Mouse (Mus musculus) intestine, embryonic 14.5 days (tissue): ENCODE data around the gene Gtf3c5. TPM values are rescaled to one million over a fixed set of nuclear protein-coding genes. Genes with fewer than 3 reads are reported as not detected.

ENCODE experiments used
- ATAC-seq: fragments of 200-750 bp; cut with Nextera tagmentation; replicated peaks from 2 replicates; pipeline ENCODE4 v1.8.0; 2017; ENCODE audit warnings: low read depth, moderate number of reproducible peaks, moderate TSS enrichment, moderate library complexity; ENCODE audit not compliant: low FRiP score, low TSS enrichment
- DNase-seq: peaks from one replicate; pipeline ENCODE4 v3.0.0-alpha.2; 2018; ENCODE audit warnings: low spot score
- H3K27ac ChIP-seq: fragments of 300-500 bp; sonication (generic); 2 replicates; pipeline ENCODE4 v1.5.1; 2014; ENCODE audit warnings: low read depth, mild to moderate bottlenecking, control low read depth
- H3K27me3 ChIP-seq: fragments of 300-500 bp; sonication (generic); replicated peaks from 2 replicates; pipeline ENCODE4 v1.6.1; 2014; ENCODE audit warnings: low read length, control low read depth; ENCODE audit not compliant: control insufficient read depth, insufficient read depth
- H3K36me3 ChIP-seq: fragments of 300-500 bp; sonication (generic); 2 replicates; pipeline ENCODE4 v1.6.1; 2014; ENCODE audit warnings: low read length, control low read depth; ENCODE audit not compliant: control insufficient read depth, insufficient read depth
- H3K4me1 ChIP-seq: fragments of 300-500 bp; sonication (generic); replicated peaks from 2 replicates; pipeline ENCODE4 v1.6.1; 2014; ENCODE audit warnings: low read length, control low read depth, mixed read lengths; ENCODE audit not compliant: control insufficient read depth, insufficient read depth
- H3K4me2 ChIP-seq: fragments of 300-500 bp; sonication (generic); 2 replicates; pipeline ENCODE4 v1.6.1; 2014; ENCODE audit warnings: low read length
- H3K4me3 ChIP-seq: fragments of 300-500 bp; sonication (generic); 2 replicates; pipeline ENCODE4 v1.5.1; 2014; ENCODE audit warnings: low read depth, low read length, control low read depth, mixed read lengths
- H3K9ac ChIP-seq: fragments of 300-500 bp; sonication (generic); 2 replicates; pipeline ENCODE4 v1.6.1; 2014; ENCODE audit warnings: mild to moderate bottlenecking, low read length
- H3K9me3 ChIP-seq: fragments of 300-500 bp; sonication (generic); 2 replicates; pipeline ENCODE4 v1.6.1; 2016; ENCODE audit warnings: low read length, control low read depth; ENCODE audit not compliant: control insufficient read depth
- WGBS: fragments of 180-500 bp; shearing (Covaris S2); extraction: QIAGEN DNeasy Blood & Tissue Kit; methylation state at CpG from one replicate; pipeline ENCODE4 v1.1.7; 2014; 5-methylcytosine and 5-hydroxymethylcytosine counted together
- microRNA-seq: library from miRNA; unstranded; fragments of <30 nt; microRNA quantifications from one replicate; pipeline ENCODE4, GENCODE M21; 2016
- polyA plus RNA-seq: library from polyadenylated mRNA; unstranded; fragments of >200 nt; fragmentation: Nextera tagmentation; extraction: Ambion mirVana; gene quantifications from 2 replicates; pipeline ENCODE4 v1.2.1, GENCODE M21; 2014

The Gtf3c5 gene
- polyA plus RNA-seq, 1 experiment from 2014 or later, result 30.5 TPM

DNA sequence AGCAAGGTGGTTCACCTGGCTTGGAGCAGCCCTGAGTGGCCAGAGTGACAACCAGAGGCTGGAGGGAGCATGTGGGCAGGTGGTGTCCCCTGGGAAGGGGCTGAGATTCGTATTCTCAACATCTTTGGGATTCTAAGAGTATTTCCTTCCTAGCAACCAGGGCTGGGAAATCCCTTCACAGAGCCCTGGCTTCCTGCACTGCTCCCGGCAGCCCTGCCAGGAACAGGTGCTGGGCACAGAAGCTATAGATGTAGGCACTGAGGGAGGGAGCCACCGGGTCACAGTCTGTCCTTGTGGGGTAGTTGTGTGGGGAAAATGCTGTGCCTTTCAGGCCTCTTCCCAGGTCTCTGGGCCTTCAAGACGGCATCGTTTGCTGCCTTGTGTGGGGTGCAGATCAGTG lies 63.0 kb downstream of the Gtf3c5 start:
- Histone ChIP-seq H3K36me3 (no peaks in the 10 kb centered on the region), H3K27me3 (no peaks in the 10 kb centered on the region), H3K9me3 (no peaks in the 10 kb centered on the region), H3K4me3 (no peak overlapping the region), H3K4me2 (no peak overlapping the region), H3K9ac (no peak overlapping the region), H3K4me1 (peaks cover 25% of the 10 kb centered on the region), H3K27ac (no peak overlapping the region)
- 73% methylated on average over 5 of the region's 5 CpGs for WGBS
- ATAC-seq (no peak), DNase-seq (no peak)

DNA sequence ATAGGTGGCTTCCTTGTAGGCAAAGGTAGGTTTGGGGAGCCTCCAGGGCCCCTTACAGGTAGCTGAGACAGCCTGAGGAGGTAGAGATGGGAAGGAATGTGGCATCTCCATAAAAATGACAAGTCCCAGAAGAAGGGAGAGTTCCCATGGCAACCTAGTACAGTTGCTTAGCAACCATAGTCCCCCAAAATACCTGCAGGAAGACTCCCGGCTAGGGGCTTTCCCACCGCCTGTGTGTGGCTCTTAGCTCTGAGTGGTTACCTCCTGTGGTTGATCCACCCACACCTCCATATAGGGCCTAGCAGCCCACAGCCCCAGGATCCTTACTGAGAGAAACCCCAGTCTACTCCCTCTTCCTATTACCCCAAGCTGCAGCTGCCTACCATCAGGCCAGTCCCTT lies 65.3 kb downstream of the Gtf3c5 start:
- 21% methylated on average over 2 of the region's 2 CpGs for WGBS
- no peak for ATAC-seq

DNA sequence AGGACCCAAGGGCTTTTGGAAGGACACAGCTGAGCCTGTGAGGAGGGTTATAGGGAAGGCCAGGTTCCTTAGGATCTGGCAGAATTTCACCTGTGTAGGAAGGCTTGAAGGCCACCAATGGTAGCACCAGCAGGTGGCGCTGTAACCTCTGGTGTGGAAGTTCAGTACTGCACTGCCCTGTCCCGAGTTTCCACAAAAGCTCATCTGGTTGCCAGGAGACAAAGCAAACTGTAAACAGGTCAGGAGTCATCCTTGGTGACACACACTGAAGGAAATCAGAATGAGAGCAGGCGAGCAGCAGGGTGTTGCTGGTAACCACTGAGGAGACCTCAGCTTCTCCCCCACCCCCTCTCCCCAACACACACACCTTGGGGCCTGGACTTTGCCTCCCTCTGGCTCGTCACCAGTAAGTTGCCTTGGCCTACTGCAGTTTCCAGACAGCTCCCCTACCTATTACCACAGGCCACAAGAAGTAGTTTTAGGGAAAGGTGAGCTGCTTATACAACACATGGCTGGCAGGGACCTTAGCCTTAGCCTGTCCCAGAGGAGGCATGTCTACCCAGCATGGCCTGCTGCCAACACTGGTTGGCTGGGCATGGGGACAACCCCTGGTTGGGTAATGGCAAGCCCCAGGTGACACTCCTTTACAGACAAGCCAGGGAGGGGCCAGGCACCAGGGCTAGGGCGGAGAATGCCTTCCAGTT lies 66.2 kb downstream of the Gtf3c5 start:
- Histone ChIP-seq H3K36me3 (no peaks in the 10 kb centered on the region), H3K27me3 (no peaks in the 10 kb centered on the region), H3K27ac (peak overlapping the region; percentile 28), H3K4me3 (no peak overlapping the region), H3K9me3 (no peaks in the 10 kb centered on the region), H3K4me1 (peaks cover 9% of the 10 kb centered on the region), H3K4me2 (no peak overlapping the region), H3K9ac (no peak overlapping the region)
- ATAC-seq, result peak; percentile 20; the same call in 1 of the 2 replicates
- WGBS, result 42% methylated on average over 5 of the region's 5 CpGs
- DNase-seq, result peak; percentile 82

More for the DNA sequence above, 65.3 kb downstream of the Gtf3c5 start:
- no peak overlapping the region for H3K9ac ChIP-seq
- no peaks in the 10 kb centered on the region for H3K36me3 ChIP-seq
- H3K4me3 ChIP-seq, result no peak overlapping the region
- H3K4me1 ChIP-seq, result peaks cover 9% of the 10 kb centered on the region
- no peak overlapping the region for H3K27ac ChIP-seq
- no peaks in the 10 kb centered on the region for H3K9me3 ChIP-seq
- no peak overlapping the region for H3K4me2 ChIP-seq
- DNase-seq, result no peak
- no peaks in the 10 kb centered on the region for H3K27me3 ChIP-seq

Small RNA genes within 50 kb of the gene (microRNA-seq; reads per million reads assigned to microRNA genes)
- gene Gm22824, result not detected

Other genes starting within 250 kb of the Gtf3c5 start
- 4.5 and 5.2 TPM in 2 replicates for gene Ppp1r26, start 137.0 kb downstream of the Gtf3c5 start, polyA plus RNA-seq
- gene 1700007K13Rik, start 117.4 kb downstream of the Gtf3c5 start, polyA plus RNA-seq, result 0.28 TPM in 1 of 2 replicates, not detected in the other
- gene Mrps2, start 115.7 kb downstream of the Gtf3c5 start, polyA plus RNA-seq, result 64.4 and 69.1 TPM in 2 replicates
- gene Gbgt1, start 86.9 kb downstream of the Gtf3c5 start, polyA plus RNA-seq, result 4.7 and 5.2 TPM in 2 replicates
- gene Gm10134, start 77.7 kb downstream of the Gtf3c5 start, polyA plus RNA-seq, result 6.4 and 15.5 TPM in 2 replicates
- 38.7 and 40.6 TPM in 2 replicates for gene Ralgds, start 70.6 kb downstream of the Gtf3c5 start, polyA plus RNA-seq
- gene Cel, start 20.3 kb downstream of the Gtf3c5 start, polyA plus RNA-seq, result 67.3 TPM in 1 of 2 replicates, not detected in the other
- gene Gfi1b, start 38.2 kb upstream of the Gtf3c5 start, polyA plus RNA-seq, result 0.27 TPM in 1 of 2 replicates, not detected in the other
- gene Tsc1, start 57.5 kb upstream of the Gtf3c5 start, polyA plus RNA-seq, result 17.2 and 19.4 TPM in 2 replicates
- gene Spaca9, start 116.0 kb upstream of the Gtf3c5 start, polyA plus RNA-seq, result 1.3 and 1.6 TPM in 2 replicates
- gene Ak8, start 116.4 kb upstream of the Gtf3c5 start, polyA plus RNA-seq, result 0.19 and 1.3 TPM in 2 replicates